Mouse (Mus musculus) liver, embryonic 14.5 days (tissue): ENCODE data around the gene Ccser1. TPM values are rescaled to one million over a fixed set of nuclear protein-coding genes. Genes with fewer than 3 reads are reported as not detected.

Experiments used
- ATAC-seq: fragments of 200-750 bp; cut with Nextera tagmentation; 2 replicates; pipeline ENCODE4 v1.8.0; 2017; ENCODE audit warnings: moderate number of reproducible peaks, mild to moderate bottlenecking, moderate library complexity; ENCODE audit not compliant: insufficient read depth
- DNase-seq, 3 experiments: peaks; one replicate each; pipeline ENCODE4 v3.0.0-alpha.2; 2012 to 2013; ENCODE audit warnings: low read depth in 3 of 3, low spot score in 3 of 3
- H3K27ac ChIP-seq: fragments of 300-500 bp; sonication (generic); 2 replicates; pipeline ENCODE4 v1.5.1; 2014; ENCODE audit warnings: moderate library complexity, mild to moderate bottlenecking, control low read depth, inconsistent platforms
- H3K27me3 ChIP-seq: fragments of 300-500 bp; sonication (generic); 2 replicates; pipeline ENCODE4 v1.6.1; 2014; ENCODE audit warnings: mild to moderate bottlenecking, low read length, moderate library complexity; ENCODE audit not compliant: control insufficient read depth, insufficient read depth
- H3K36me3 ChIP-seq: fragments of 300-500 bp; sonication (generic); replicated peaks from 2 replicates; pipeline ENCODE4 v1.6.1; 2014; ENCODE audit warnings: low read depth; ENCODE audit not compliant: control insufficient read depth, insufficient read depth
- H3K4me1 ChIP-seq, 2 experiments: fragments of 200-500 bp in 1 of 2; fragments of 300-500 bp in 1 of 2; sonication (generic) in 1 of 2; replicated peaks; 2 replicates each; pipeline ENCODE4 v1.6.1; 2012 to 2014; ENCODE audit warnings: antibody characterized with exemption in 1 of 2, inconsistent platforms in 1 of 2, low read length in 1 of 2; ENCODE audit not compliant: control insufficient read depth in 2 of 2, insufficient read depth in 2 of 2
- H3K4me2 ChIP-seq: fragments of 300-500 bp; sonication (generic); 2 replicates; pipeline ENCODE4 v1.6.1; 2014; ENCODE audit warnings: low read depth, mild to moderate bottlenecking, control low read depth, moderate library complexity
- H3K4me3 ChIP-seq, 2 experiments: fragments of 200-500 bp in 1 of 2; fragments of 300-500 bp in 1 of 2; sonication (generic) in 1 of 2; 2 replicates each; pipeline ENCODE4 v1.5.1; 2012 to 2014; ENCODE audit warnings: low read depth in 2 of 2, low read length in 2 of 2, mild to moderate bottlenecking in 2 of 2, control low read depth in 1 of 2, inconsistent platforms in 1 of 2, moderate library complexity in 1 of 2; ENCODE audit not compliant: insufficient read depth in 1 of 2
- H3K9ac ChIP-seq: fragments of 300-500 bp; sonication (generic); replicated peaks from 2 replicates; pipeline ENCODE4 v1.6.1; 2014; ENCODE audit warnings: mild to moderate bottlenecking, control low read depth, moderate library complexity
- H3K9me3 ChIP-seq: fragments of 300-500 bp; sonication (generic); 2 replicates; pipeline ENCODE4 v1.6.1; 2016; ENCODE audit warnings: low read length, mixed read lengths; ENCODE audit not compliant: control insufficient read depth
- CTCF ChIP-seq: IDR thresholded peaks from 2 replicates; pipeline ENCODE4 v1.5.1; 2016; ENCODE audit warnings: antibody characterized with exemption, low read depth, control low read depth
- EP300 ChIP-seq: IDR thresholded peaks from 2 replicates; pipeline ENCODE4 v1.6.1; 2016; ENCODE audit warnings: antibody characterized with exemption, low read depth
- WGBS: fragments of 180-500 bp; shearing (Covaris S2); extraction: QIAGEN DNeasy Blood & Tissue Kit; methylation state at CpG from one replicate; pipeline ENCODE4 v1.1.7; 2014; ENCODE audit not compliant: insufficient replicate concordance; 5-methylcytosine and 5-hydroxymethylcytosine counted together
- polyA plus RNA-seq, 2 experiments: library from polyadenylated mRNA; depleted of rRNA in 1 of 2; stranded (reverse) in 1 of 2; unstranded in 1 of 2; fragments of >200 nt; fragmentation: Nextera tagmentation in 1 of 2; extraction: Ambion mirVana in 1 of 2; gene quantifications; 2 replicates each; pipeline versions ENCODE4 v1.2.1 to v1.2.3; 2012 to 2014

Ccser1 gene
- polyA plus RNA-seq, 2 experiments = 0.09 TPM

- H3K9ac ChIP-seq = no peak overlapping the region
- H3K4me3 ChIP-seq = no peak overlapping the region
- no peaks in the 10 kb centered on the region for H3K27me3 ChIP-seq
- no peaks in the 10 kb centered on the region for H3K36me3 ChIP-seq
- H3K9me3 ChIP-seq = no peaks in the 10 kb centered on the region
- no peaks in the 10 kb centered on the region for H3K4me1 ChIP-seq
- 61% methylated on average over 2 of the region's 2 CpGs for WGBS
- H3K4me2 ChIP-seq = no peak overlapping the region
- DNase-seq (no peak), ATAC-seq (no peak)
- no peak for TF ChIP-seq EP300
- TF ChIP-seq CTCF = no peak
- no peak overlapping the region for H3K27ac ChIP-seq
Measured at GRCm38 (mm10) chr6:62055276-62055675, 875.2 kb downstream of the Ccser1 start.

- H3K9me3 ChIP-seq = no peaks in the 10 kb centered on the region
- 54% methylated on average over 6 of the region's 6 CpGs for WGBS
- DNase-seq = no peak
Measured at GRCm38 (mm10) chr6:62066363-62067023, 886.4 kb downstream of the Ccser1 start.

GRCm38 (mm10) chr6:62067024-62067380 is 886.9 kb downstream of the Ccser1 start:
- H3K27me3 ChIP-seq = no peaks in the 10 kb centered on the region
- no peaks in the 10 kb centered on the region for H3K36me3 ChIP-seq
- 56% methylated on average over 4 of the region's 4 CpGs for WGBS
- H3K27ac ChIP-seq = no peak overlapping the region
- no peak overlapping the region for H3K4me2 ChIP-seq
- ATAC-seq = no peak
- no peaks in the 10 kb centered on the region for H3K9me3 ChIP-seq
- no peak for TF ChIP-seq EP300
- no peak for TF ChIP-seq CTCF
- no peak for DNase-seq
- no peak overlapping the region for H3K4me3 ChIP-seq
- H3K4me1 ChIP-seq = no peaks in the 10 kb centered on the region
- H3K9ac ChIP-seq = no peak overlapping the region

More at GRCm38 (mm10) chr6:62066363-62067023, 886.4 kb downstream of the Ccser1 start:
- no peaks in the 10 kb centered on the region for H3K27me3 ChIP-seq
- no peak overlapping the region for H3K4me2 ChIP-seq
- no peaks in the 10 kb centered on the region for H3K36me3 ChIP-seq
- no peak for TF ChIP-seq CTCF
- no peak for TF ChIP-seq EP300
- no peak overlapping the region for H3K9ac ChIP-seq
- no peak overlapping the region for H3K27ac ChIP-seq
- H3K4me1 ChIP-seq = no peaks in the 10 kb centered on the region
- H3K4me3 ChIP-seq = no peak overlapping the region
- ATAC-seq = no peak

- no peaks in the 10 kb centered on the region for H3K9me3 ChIP-seq
- no peaks in the 10 kb centered on the region for H3K27me3 ChIP-seq
- no peak for TF ChIP-seq EP300
- no peak for TF ChIP-seq CTCF
- no peaks in the 10 kb centered on the region for H3K36me3 ChIP-seq
- no peak overlapping the region for H3K9ac ChIP-seq
- 62% methylated on average over 2 of the region's 2 CpGs for WGBS
- no peak for DNase-seq
- H3K4me1 ChIP-seq = no peaks in the 10 kb centered on the region
- ATAC-seq = no peak
- no peak overlapping the region for H3K4me2 ChIP-seq
- H3K4me3 ChIP-seq = no peak overlapping the region
- H3K27ac ChIP-seq = no peak overlapping the region
Measured at GRCm38 (mm10) chr6:62105464-62105863, 925.3 kb downstream of the Ccser1 start.

GRCm38 (mm10) chr6:62132531-62132930 is 952.4 kb downstream of the Ccser1 start:
- 64% methylated on average over 2 of the region's 2 CpGs for WGBS
- Histone ChIP-seq H3K4me3 (no peak overlapping the region), H3K4me2 (no peak overlapping the region), H3K27me3 (no peaks in the 10 kb centered on the region), H3K9ac (no peak overlapping the region), H3K27ac (no peak overlapping the region), H3K4me1 (no peaks in the 10 kb centered on the region), H3K9me3 (no peaks in the 10 kb centered on the region), H3K36me3 (no peaks in the 10 kb centered on the region)
- DNase-seq (no peak), ATAC-seq (no peak)
- TF ChIP-seq EP300 (no peak), CTCF (no peak)
